Mouse (Mus musculus): ENCODE measurements at regions not wholly inside any gene's neighbourhood (a gene's known extent, or its start where the extent isn't known, plus 50 kb on each side); places are given as distances from the start of the nearest gene placed in this dataset.

DNA sequence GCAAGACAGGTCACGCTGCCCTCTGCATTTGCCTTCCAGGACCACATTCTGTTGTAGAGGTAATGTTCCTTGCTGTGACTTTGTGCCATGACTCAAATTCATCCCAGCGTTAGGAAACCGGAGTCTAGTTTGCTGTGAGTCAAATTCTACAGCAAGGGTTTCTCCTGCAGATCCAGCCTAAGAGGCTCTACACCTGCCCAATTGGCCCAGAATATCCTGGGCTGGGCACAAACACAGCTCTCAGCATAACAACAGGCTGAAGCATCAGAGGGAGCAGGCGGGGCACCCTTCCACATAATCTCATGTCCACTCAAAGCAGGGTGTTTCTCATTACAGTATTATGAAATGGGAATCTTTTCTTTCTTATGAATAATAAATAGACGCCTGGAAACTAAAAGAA is 220.2 kb upstream of the Pard3b start:
- no peaks in the 10 kb centered on the region for H3K27me3 ChIP-seq (replicated peaks; ENCODE audit: control insufficient read depth, insufficient read depth, low read length)
- no peak overlapping the region for H3K9ac ChIP-seq (ENCODE audit: low read depth, low read length)
- no peaks in the 10 kb centered on the region for H3K9me3 ChIP-seq (ENCODE audit: control insufficient read depth, low read length)
- H3K27ac ChIP-seq (ENCODE audit: low read depth, low read length) = no peak overlapping the region
- WGBS = 63% methylated on average over 5 of the region's 5 CpGs
- no peaks in the 10 kb centered on the region for H3K36me3 ChIP-seq (ENCODE audit: control insufficient read depth, insufficient read depth, low read length)
- H3K4me1 ChIP-seq (ENCODE audit: control insufficient read depth, insufficient read depth, low read depth, low read length) = peaks cover 5% of the 10 kb centered on the region
- no peak for ATAC-seq
- no peak overlapping the region for H3K4me2 ChIP-seq (ENCODE audit: low read length)
- no peak overlapping the region for H3K4me3 ChIP-seq (ENCODE audit: low read length)

DNA sequence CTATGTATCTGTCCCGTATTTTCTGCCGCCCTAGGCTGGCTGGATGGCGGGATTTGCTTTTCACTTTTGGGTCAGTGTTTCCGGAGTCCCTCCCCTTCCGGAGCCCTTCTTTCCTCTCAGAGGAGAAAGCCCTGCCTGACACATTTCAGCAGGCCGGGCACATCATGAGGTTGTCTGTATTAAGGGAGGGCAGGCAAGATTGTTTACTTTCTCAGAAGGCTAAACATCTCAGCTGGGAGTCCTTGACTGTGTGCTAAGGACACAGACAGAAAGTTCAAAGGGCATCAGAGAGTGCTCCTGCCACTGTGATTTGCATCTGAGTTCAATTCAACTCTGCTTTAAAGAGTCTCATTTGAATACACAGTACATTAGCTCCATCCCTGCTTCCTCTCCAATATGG is 218.8 kb upstream of the Pard3b start:
- ATAC-seq = no peak
- H3K36me3 ChIP-seq (ENCODE audit: control insufficient read depth, insufficient read depth, low read length) = no peaks in the 10 kb centered on the region
- H3K4me1 ChIP-seq (ENCODE audit: control insufficient read depth, insufficient read depth, low read depth, low read length) = peaks cover 5% of the 10 kb centered on the region
- no peak overlapping the region for H3K4me2 ChIP-seq (ENCODE audit: low read length)
- no peak overlapping the region for H3K4me3 ChIP-seq (ENCODE audit: low read length)
- 0 out of 2 replicates have a peak overlapping the region, but pooled peaks have one; percentile 23 for H3K27ac ChIP-seq (ENCODE audit: low read depth, low read length)
- WGBS = 34% methylated on average over 6 of the region's 6 CpGs
- no peak overlapping the region for H3K9ac ChIP-seq (ENCODE audit: low read depth, low read length)
- no peaks in the 10 kb centered on the region for H3K27me3 ChIP-seq (replicated peaks; ENCODE audit: control insufficient read depth, insufficient read depth, low read length)
- H3K9me3 ChIP-seq (ENCODE audit: control insufficient read depth, low read length) = no peaks in the 10 kb centered on the region

GRCm38 (mm10) chr1:61423253-61423652 is 215.4 kb upstream of the Pard3b start:
- H3K4me2 ChIP-seq (ENCODE audit: low read length) = no peak overlapping the region
- H3K4me3 ChIP-seq (ENCODE audit: low read length) = no peak overlapping the region
- H3K27me3 ChIP-seq (replicated peaks; ENCODE audit: control insufficient read depth, insufficient read depth, low read length) = no peaks in the 10 kb centered on the region
- H3K27ac ChIP-seq (ENCODE audit: low read depth, low read length) = no peak overlapping the region
- H3K36me3 ChIP-seq (ENCODE audit: control insufficient read depth, insufficient read depth, low read length) = no peaks in the 10 kb centered on the region
- no peaks in the 10 kb centered on the region for H3K9me3 ChIP-seq (ENCODE audit: control insufficient read depth, low read length)
- H3K9ac ChIP-seq (ENCODE audit: low read depth, low read length) = no peak overlapping the region
- peaks cover under 1% of the 10 kb centered on the region; the same call in 1 of the 2 replicates for H3K4me1 ChIP-seq (ENCODE audit: control insufficient read depth, insufficient read depth, low read depth, low read length)
- no peak for ATAC-seq

GRCm38 (mm10) chr1:61428706-61429501 is 209.7 kb upstream of the Pard3b start:
- ATAC-seq = no peak
- 89% methylated on average over 4 of the region's 4 CpGs for WGBS

DNA sequence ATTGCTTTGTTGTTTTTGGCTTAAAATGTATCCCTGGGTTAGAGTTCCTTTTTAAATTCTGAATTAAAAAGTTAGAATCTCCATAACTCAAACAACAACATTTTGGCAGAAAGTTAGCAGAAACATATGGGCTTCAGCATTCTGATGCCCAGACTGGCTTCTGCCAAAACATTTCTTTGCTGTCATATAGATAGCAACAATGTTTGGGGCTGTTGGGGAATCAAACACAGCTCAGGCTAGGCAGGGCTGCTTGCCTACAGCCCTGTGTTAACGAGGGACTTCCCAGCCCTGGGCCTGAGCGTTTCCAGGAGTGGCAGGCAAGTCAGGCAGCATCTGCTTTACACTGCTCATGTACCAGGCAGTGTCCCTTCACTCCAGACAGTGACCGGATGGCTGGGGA is 201.0 kb upstream of the Pard3b start:
- H3K36me3 ChIP-seq (ENCODE audit: control insufficient read depth, insufficient read depth, low read length) = no peaks in the 10 kb centered on the region
- H3K27me3 ChIP-seq (replicated peaks; ENCODE audit: control insufficient read depth, insufficient read depth, low read length) = no peaks in the 10 kb centered on the region
- no peaks in the 10 kb centered on the region for H3K4me1 ChIP-seq (ENCODE audit: control insufficient read depth, insufficient read depth, low read depth, low read length)
- 70% methylated on average over 3 of the region's 3 CpGs for WGBS
- H3K4me2 ChIP-seq (ENCODE audit: low read length) = no peak overlapping the region
- no peak overlapping the region for H3K4me3 ChIP-seq (ENCODE audit: low read length)
- no peak for ATAC-seq
- no peaks in the 10 kb centered on the region for H3K9me3 ChIP-seq (ENCODE audit: control insufficient read depth, low read length)
- H3K27ac ChIP-seq (ENCODE audit: low read depth, low read length) = no peak overlapping the region
- no peak overlapping the region for H3K9ac ChIP-seq (ENCODE audit: low read depth, low read length)

More at GRCm38 (mm10) chr1:61428706-61429501, 209.7 kb upstream of the Pard3b start:
- Histone ChIP-seq H3K4me3 (ENCODE audit: low read length) (no peak overlapping the region), H3K27ac (ENCODE audit: low read depth, low read length) (no peak overlapping the region), H3K4me2 (ENCODE audit: low read length) (no peak overlapping the region), H3K9me3 (ENCODE audit: control insufficient read depth, low read length) (no peaks in the 10 kb centered on the region), H3K9ac (ENCODE audit: low read depth, low read length) (no peak overlapping the region), H3K36me3 (ENCODE audit: control insufficient read depth, insufficient read depth, low read length) (no peaks in the 10 kb centered on the region), H3K4me1 (ENCODE audit: control insufficient read depth, insufficient read depth, low read depth, low read length) (no peaks in the 10 kb centered on the region), H3K27me3 (replicated peaks; ENCODE audit: control insufficient read depth, insufficient read depth, low read length) (no peaks in the 10 kb centered on the region)

DNA sequence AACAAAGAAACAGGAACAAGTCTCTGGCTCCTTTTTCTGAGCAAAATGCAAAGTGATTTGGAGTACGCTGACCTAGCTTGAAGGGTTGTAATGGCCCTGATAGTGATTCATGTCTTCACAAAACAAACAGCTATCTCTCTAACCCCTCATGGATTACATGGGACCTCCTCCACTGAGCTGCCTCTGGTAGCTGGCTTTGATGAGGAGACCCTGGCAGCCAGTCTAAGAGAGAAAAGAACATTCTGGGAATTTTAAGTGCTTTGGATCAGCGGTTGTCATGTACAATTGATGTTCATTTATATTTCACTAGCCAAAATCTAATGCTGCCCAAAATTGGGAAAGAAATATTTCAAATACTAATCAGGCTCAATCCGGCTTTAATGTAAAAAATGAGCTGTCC is 177.2 kb upstream of the Pard3b start:
- Histone ChIP-seq H3K27me3 (replicated peaks; ENCODE audit: control insufficient read depth, insufficient read depth, low read length) (no peaks in the 10 kb centered on the region), H3K27ac (ENCODE audit: low read depth, low read length) (no peak overlapping the region), H3K4me1 (ENCODE audit: control insufficient read depth, insufficient read depth, low read depth, low read length) (no peaks in the 10 kb centered on the region), H3K4me2 (ENCODE audit: low read length) (no peak overlapping the region), H3K36me3 (ENCODE audit: control insufficient read depth, insufficient read depth, low read length) (no peaks in the 10 kb centered on the region), H3K4me3 (ENCODE audit: low read length) (no peak overlapping the region), H3K9ac (ENCODE audit: low read depth, low read length) (no peak overlapping the region), H3K9me3 (ENCODE audit: control insufficient read depth, low read length) (no peaks in the 10 kb centered on the region)
- WGBS = 72% methylated on average over 3 of the region's 3 CpGs
- no peak for ATAC-seq

GRCm38 (mm10) chr1:61470617-61471214 is 167.9 kb upstream of the Pard3b start:
- WGBS = 50% methylated on average over 5 of the region's 5 CpGs
- ATAC-seq = no peak
- Histone ChIP-seq H3K27ac (ENCODE audit: low read depth, low read length) (no peak overlapping the region), H3K4me3 (ENCODE audit: low read length) (no peak overlapping the region), H3K27me3 (replicated peaks; ENCODE audit: control insufficient read depth, insufficient read depth, low read length) (no peaks in the 10 kb centered on the region), H3K4me2 (ENCODE audit: low read length) (no peak overlapping the region), H3K36me3 (ENCODE audit: control insufficient read depth, insufficient read depth, low read length) (no peaks in the 10 kb centered on the region), H3K9me3 (ENCODE audit: control insufficient read depth, low read length) (no peaks in the 10 kb centered on the region), H3K4me1 (ENCODE audit: control insufficient read depth, insufficient read depth, low read depth, low read length) (no peaks in the 10 kb centered on the region; the same call in 1 of the 2 replicates), H3K9ac (ENCODE audit: low read depth, low read length) (no peak overlapping the region)

DNA sequence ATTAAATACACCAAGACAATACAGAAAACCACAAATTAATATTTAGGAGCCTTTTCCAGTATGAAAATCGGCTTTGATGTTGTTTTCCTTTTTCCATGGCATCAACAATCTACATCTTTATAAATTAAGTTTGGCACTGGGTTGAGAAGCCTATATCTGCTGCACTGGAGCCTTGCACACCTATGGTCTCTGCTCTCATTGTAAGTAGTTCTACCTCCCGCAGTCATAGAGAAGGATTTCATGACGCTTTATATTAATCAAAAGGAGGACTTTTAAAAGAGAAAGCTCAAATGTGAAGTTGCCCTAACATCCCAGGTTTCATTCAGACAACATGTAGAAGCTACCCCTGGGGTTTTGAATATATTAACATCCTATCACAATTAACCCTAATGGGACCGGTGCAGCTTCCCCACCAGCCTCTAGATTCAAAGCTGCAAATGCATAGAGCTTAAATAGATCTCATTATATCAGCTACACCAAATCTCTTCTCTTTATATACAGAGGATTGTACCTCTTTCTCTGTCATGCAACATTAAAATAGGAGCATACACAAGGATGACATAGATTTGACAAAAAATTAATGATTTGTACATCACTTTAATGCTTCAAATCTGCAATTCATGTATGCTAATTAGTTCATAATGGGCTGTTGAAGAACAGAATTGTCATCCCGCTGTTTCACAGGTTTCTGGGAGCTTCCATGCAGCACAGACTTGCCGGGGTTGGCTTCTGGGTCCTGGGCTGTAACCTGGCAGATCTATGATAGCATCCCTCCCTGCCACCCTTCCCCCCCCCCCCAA is 166.6 kb upstream of the Pard3b start:
- Histone ChIP-seq H3K27ac (ENCODE audit: low read depth, low read length) (peak overlapping the region; percentile 78), H3K9ac (ENCODE audit: low read depth, low read length) (peak overlapping the region; percentile 61), H3K4me1 (ENCODE audit: control insufficient read depth, insufficient read depth, low read depth, low read length) (no peaks in the 10 kb centered on the region; the same call in 1 of the 2 replicates), H3K27me3 (replicated peaks; ENCODE audit: control insufficient read depth, insufficient read depth, low read length) (no peaks in the 10 kb centered on the region), H3K4me3 (ENCODE audit: low read length) (peak overlapping the region; percentile 16), H3K9me3 (ENCODE audit: control insufficient read depth, low read length) (no peaks in the 10 kb centered on the region), H3K4me2 (ENCODE audit: low read length) (peak overlapping the region; percentile 48), H3K36me3 (ENCODE audit: control insufficient read depth, insufficient read depth, low read length) (no peaks in the 10 kb centered on the region)
- peak; percentile 83 for ATAC-seq
- 38% methylated on average over 6 of the region's 6 CpGs for WGBS
